Mouse (Mus musculus) lung, postnatal 0 days (tissue): Measurements from ENCODE around the gene Ppargc1a. TPM values are rescaled to one million over a fixed set of nuclear protein-coding genes. Genes with fewer than 3 reads are reported as not detected.
A peak's percentile ranks its signal among the peaks of the same experiment; 100 is the strongest.

Experiments
- ATAC-seq: fragments of 200-750 bp; cut with Nextera tagmentation; 2 replicates; pipeline ENCODE4 v1.8.0; 2017; ENCODE audit warnings: moderate library complexity
- DNase-seq: peaks from one replicate; pipeline ENCODE4 v3.0.0-alpha.2; 2016; ENCODE audit warnings: low spot score
- H3K27ac ChIP-seq: fragments of 300-500 bp; sonication (generic); 2 replicates; pipeline ENCODE4 v1.5.1; 2014; ENCODE audit warnings: antibody characterized with exemption, mild to moderate bottlenecking, low read length, mixed read lengths
- H3K27me3 ChIP-seq: fragments of 300-500 bp; sonication (generic); replicated peaks from 2 replicates; pipeline ENCODE4 v1.6.1; 2014; ENCODE audit warnings: low read length, mixed read lengths; ENCODE audit not compliant: insufficient read depth
- H3K36me3 ChIP-seq: fragments of 300-500 bp; sonication (generic); 2 replicates; pipeline ENCODE4 v1.6.1; 2014; ENCODE audit warnings: low read length, mixed read lengths; ENCODE audit not compliant: insufficient read depth
- H3K4me1 ChIP-seq: fragments of 300-500 bp; sonication (generic); 2 replicates; pipeline ENCODE4 v1.6.1; 2014; ENCODE audit warnings: antibody characterized with exemption, low read depth, low read length, mixed read lengths; ENCODE audit not compliant: insufficient read depth
- H3K4me2 ChIP-seq: fragments of 300-500 bp; sonication (generic); replicated peaks from 2 replicates; pipeline ENCODE4 v1.6.1; 2014; ENCODE audit warnings: low read depth, mild to moderate bottlenecking, low read length, moderate library complexity, mixed read lengths
- H3K4me3 ChIP-seq: fragments of 300-500 bp; sonication (generic); 2 replicates; pipeline ENCODE4 v1.5.1; 2014; ENCODE audit warnings: low read depth, low read length
- H3K9ac ChIP-seq: fragments of 300-500 bp; sonication (generic); replicated peaks from 2 replicates; pipeline ENCODE4 v1.6.1; 2014; ENCODE audit warnings: low read depth, mild to moderate bottlenecking
- H3K9me3 ChIP-seq: fragments of 300-500 bp; sonication (generic); 2 replicates; pipeline ENCODE4 v1.6.1; 2016; ENCODE audit warnings: low read length, mixed read lengths
- CTCF ChIP-seq: IDR thresholded peaks from 2 replicates; pipeline ENCODE4 v1.5.1; 2016; ENCODE audit warnings: antibody characterized with exemption, mild to moderate bottlenecking
- EP300 ChIP-seq: IDR thresholded peaks from 2 replicates; pipeline ENCODE4 v1.6.1; 2016; ENCODE audit warnings: antibody characterized with exemption, mild to moderate bottlenecking, control low read depth
- WGBS: fragments of 180-500 bp; shearing (Covaris S2); extraction: QIAGEN DNeasy Blood & Tissue Kit; methylation state at CpG from one replicate; pipeline ENCODE4 v1.1.7; 2014; 5-methylcytosine and 5-hydroxymethylcytosine counted together
- polyA plus RNA-seq: library from polyadenylated mRNA; unstranded; fragments of >200 nt; fragmentation: Nextera tagmentation; extraction: Ambion mirVana; gene quantifications from 2 replicates; pipeline ENCODE4 v1.2.1, GENCODE M21; 2015

Ppargc1a gene
- polyA plus RNA-seq, 1 experiment from 2014 or later = 4.8 TPM

- Histone ChIP-seq H3K27ac (no peak overlapping the region), H3K36me3 (no peaks in the 10 kb centered on the region), H3K27me3 (no peaks in the 10 kb centered on the region), H3K4me3 (no peak overlapping the region), H3K4me2 (no peak overlapping the region), H3K4me1 (no peaks in the 10 kb centered on the region), H3K9me3 (no peaks in the 10 kb centered on the region), H3K9ac (no peak overlapping the region)
- TF ChIP-seq CTCF = no peak
- no peak for TF ChIP-seq EP300
- WGBS = 50% methylated on average over 4 of the region's 4 CpGs
- DNase-seq (peak; percentile 49), ATAC-seq (no peak)
Observed at GRCm38 (mm10) chr5:51557607-51558278, 9.8 kb downstream of the Ppargc1a start.

- H3K4me3 ChIP-seq = peak overlapping the region; percentile 57
- no peaks in the 10 kb centered on the region for H3K36me3 ChIP-seq
- H3K4me1 ChIP-seq = no peaks in the 10 kb centered on the region
- DNase-seq (peak; percentile 91), ATAC-seq (peak; percentile 89)
- TF ChIP-seq EP300 = no peak
- TF ChIP-seq CTCF = no peak
- H3K9ac ChIP-seq = no peak overlapping the region
- H3K27me3 ChIP-seq = no peaks in the 10 kb centered on the region
- peak overlapping the region; percentile 83 for H3K27ac ChIP-seq
- WGBS = 5% methylated on average over 5 of the region's 5 CpGs
- H3K9me3 ChIP-seq = no peaks in the 10 kb centered on the region
- peak overlapping the region; percentile 66 for H3K4me2 ChIP-seq
Observed at GRCm38 (mm10) chr5:51553671-51554070, 13.9 kb downstream of the Ppargc1a start.

- WGBS = 0% methylated on average over 5 of the region's 5 CpGs
- Histone ChIP-seq H3K4me2 (peak overlapping the region; percentile 66), H3K9ac (peak overlapping the region; percentile 29), H3K9me3 (no peaks in the 10 kb centered on the region), H3K27me3 (no peaks in the 10 kb centered on the region), H3K4me1 (no peaks in the 10 kb centered on the region), H3K27ac (peak overlapping the region; percentile 83), H3K36me3 (no peaks in the 10 kb centered on the region), H3K4me3 (peak overlapping the region; percentile 57)
- DNase-seq (peak; percentile 26), ATAC-seq (no peak)
- TF ChIP-seq EP300 (no peak), CTCF (no peak)
Observed at GRCm38 (mm10) chr5:51553251-51553650, 14.3 kb downstream of the Ppargc1a start.

- ATAC-seq (peak; percentile 75), DNase-seq (peak; percentile 85)
- no peak for TF ChIP-seq CTCF
- TF ChIP-seq EP300 = peak; percentile 72
- Histone ChIP-seq H3K4me2 (peak overlapping the region; percentile 66), H3K4me3 (peak overlapping the region; percentile 57), H3K9me3 (no peaks in the 10 kb centered on the region), H3K27me3 (no peaks in the 10 kb centered on the region), H3K9ac (peak overlapping the region; percentile 29), H3K27ac (peak overlapping the region; percentile 83), H3K4me1 (no peaks in the 10 kb centered on the region), H3K36me3 (no peaks in the 10 kb centered on the region)
- WGBS = under 1% methylated on average over 24 of the region's 24 CpGs
Observed at GRCm38 (mm10) chr5:51552483-51553091, 14.9 kb downstream of the Ppargc1a start.

- peak overlapping the region; percentile 29 for H3K9ac ChIP-seq
- no peaks in the 10 kb centered on the region for H3K27me3 ChIP-seq
- peak overlapping the region; percentile 66 for H3K4me2 ChIP-seq
- ATAC-seq (peak; percentile 37; the same call in 1 of the 2 replicates), DNase-seq (peak; percentile 58)
- TF ChIP-seq CTCF = no peak
- TF ChIP-seq EP300 = no peak
- no peaks in the 10 kb centered on the region for H3K36me3 ChIP-seq
- peak overlapping the region; percentile 57 for H3K4me3 ChIP-seq
- H3K27ac ChIP-seq = peak overlapping the region; percentile 83
- 3% methylated on average over 12 of the region's 12 CpGs for WGBS
- no peaks in the 10 kb centered on the region for H3K4me1 ChIP-seq
- H3K9me3 ChIP-seq = no peaks in the 10 kb centered on the region
Observed at GRCm38 (mm10) chr5:51551852-51552482, 15.6 kb downstream of the Ppargc1a start.

GRCm38 (mm10) chr5:51547442-51548035 is 20.0 kb downstream of the Ppargc1a start:
- DNase-seq = no peak
- Histone ChIP-seq H3K9ac (no peak overlapping the region), H3K9me3 (no peaks in the 10 kb centered on the region), H3K27ac (no peak overlapping the region), H3K4me2 (no peak overlapping the region), H3K27me3 (no peaks in the 10 kb centered on the region), H3K4me1 (peaks cover 5% of the 10 kb centered on the region; the same call in 1 of the 2 replicates), H3K36me3 (no peaks in the 10 kb centered on the region), H3K4me3 (no peak overlapping the region)
- WGBS = 72% methylated on average over 6 of the region's 6 CpGs
- TF ChIP-seq EP300 (no peak), CTCF (no peak)
- ATAC-seq = no peak
